Comparison of ENCODE assay signal across 8 mouse cellular contexts in the genomic region with DNA sequence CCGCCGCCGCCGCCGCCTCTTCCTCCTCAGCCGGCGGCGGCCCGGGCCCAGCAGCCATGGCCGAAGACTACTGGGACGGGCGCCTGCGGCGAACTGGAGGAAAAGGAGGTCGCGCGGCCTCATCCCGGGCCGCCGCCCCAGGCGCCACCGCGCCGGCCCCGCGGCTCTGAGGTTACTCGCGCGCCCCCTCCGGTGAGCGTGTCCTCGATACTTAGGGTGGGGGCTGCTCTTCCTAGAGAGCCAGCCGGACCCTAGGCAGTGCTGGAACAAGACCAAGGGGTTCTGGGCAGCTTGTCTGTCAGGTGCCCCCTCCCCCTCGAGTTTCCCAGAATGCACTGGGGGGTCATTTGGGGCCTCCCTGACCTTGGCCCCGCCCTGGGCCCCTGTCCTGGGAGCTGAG. TPM values are rescaled to one million over a fixed set of nuclear protein-coding genes. Genes with fewer than 3 reads are reported as not detected.
DNase-seq lines count a peak whose midpoint lies in the region; ATAC-seq and TF ChIP-seq lines count a peak whose summit lies in the region.

No protein-coding gene starts in this region.

- H3K9me3 ChIP-seq in hindbrain, embryonic 12.5 days (replicated peaks), result no peaks in the 10 kb centered on the region

- CTCF ChIA-PET in Patski (lab: Charles Lee), result no interaction called here

- peak overlapping the region; percentile 97 for H3K27ac ChIP-seq in hindbrain, embryonic 12.5 days

- peak overlapping the region; percentile 85 for H3K9ac ChIP-seq in hindbrain, embryonic 12.5 days

- ATAC-seq in Patski, result peak; percentile 8
- ATAC-seq in hindbrain, embryonic 12.5 days (ENCODE audit: low FRiP score), result peak; percentile 64

- H3K4me1 ChIP-seq in hindbrain, embryonic 12.5 days, result peaks cover 8% of the 10 kb centered on the region

- WGBS in hindbrain, embryonic 12.5 days, result 17% methylated on average over 26 of the region's 35 CpGs

- peak overlapping the region; percentile 60 for H3K4me2 ChIP-seq in hindbrain, embryonic 12.5 days (replicated peaks)

- peaks cover 11% of the 10 kb centered on the region; the same call in 1 of the 2 replicates for H3K36me3 ChIP-seq in hindbrain, embryonic 12.5 days

- in situ Hi-C loops in Patski (cut with MboI; ENCODE audit: low pct_unique_long_range_greater_than_20kb), result no loop called here

- peak overlapping the region; percentile 62 for H3K4me3 ChIP-seq in hindbrain, embryonic 12.5 days

- peaks cover 3% of the 10 kb centered on the region for H3K27me3 ChIP-seq in Patski
- no peaks in the 10 kb centered on the region for H3K27me3 ChIP-seq in hindbrain, embryonic 12.5 days

- no peak for DNase-seq in Patski (ENCODE audit: low read depth, low spot score)
- peak; percentile 89 to 90 for DNase-seq in cerebellum, postnatal 10 days
- DNase-seq in frontal cortex, postnatal 10 days (ENCODE audit: low spot score in 2 of 2), result peak; percentile 53 to 60
- peak; percentile 12 to 49 for DNase-seq in layer of hippocampus, postnatal 14 days (ENCODE audit: low spot score in 2 of 2)
- peak; percentile 81 for DNase-seq in lung, postnatal 10 days
- peak; percentile 87 for DNase-seq in retina, postnatal 1 day
- DNase-seq in thymus, postnatal 4 days, result peak; percentile 82

- TF ChIP-seq CTCF in Patski (IDR thresholded peaks at IDR 0.05), result no peak

- POLR2A ChIA-PET in Patski (lab: Charles Lee), result no interaction called here

RNA-seq across cellular contexts. Expression of a gene that starts 0.9 kb away (rescaled TPM):
- 151 TPM for polyA plus RNA-seq in Patski (2021)
- polyA plus RNA-seq in hindbrain, embryonic 12.5 days (2016; fragmentation: Nextera tagmentation; extraction: Ambion mirVana), result 159 and 160 TPM in 2 replicates
- 100 to 1,000 TPM; 292 to 294 TPM for total RNA-seq in layer of hippocampus, postnatal 14 days (2021)

RNA-seq across cellular contexts. Expression of a gene that starts 15.1 kb away (rescaled TPM):
- 42.7 TPM for polyA plus RNA-seq in Patski (2021)
- 87.9 and 88.7 TPM in 2 replicates for polyA plus RNA-seq in hindbrain, embryonic 12.5 days (2016; fragmentation: Nextera tagmentation; extraction: Ambion mirVana)
- 10 to 100 TPM; 81.9 to 82.7 TPM for total RNA-seq in layer of hippocampus, postnatal 14 days (2021)

RNA-seq across cellular contexts. Expression of a gene that starts 30.5 kb away (rescaled TPM):
- 307 TPM for polyA plus RNA-seq in Patski (2021)
- polyA plus RNA-seq in hindbrain, embryonic 12.5 days (2016; fragmentation: Nextera tagmentation; extraction: Ambion mirVana), result 369 and 378 TPM in 2 replicates
- 100 to 1,000 TPM; 380 to 412 TPM for total RNA-seq in layer of hippocampus, postnatal 14 days (2021)
